Mouse (Mus musculus) C2C12 (cell line): Measurements from ENCODE around the gene Olfr145. TPM values are rescaled to one million over a fixed set of nuclear protein-coding genes. Genes with fewer than 3 reads are reported as not detected.

Experiments used
- H3K27me3 ChIP-seq: one replicate; pipeline ENCODE4 v1.6.1; 2011; ENCODE audit not compliant: control insufficient read depth, insufficient read depth, insufficient read length
- H3K36me3 ChIP-seq: one replicate; pipeline ENCODE4 v1.6.1; 2011; ENCODE audit not compliant: control insufficient read depth, insufficient read depth
- H3K4me3 ChIP-seq: one replicate; pipeline ENCODE4 v1.5.1; 2011; ENCODE audit warnings: mild to moderate bottlenecking, control low read depth; ENCODE audit not compliant: poor library complexity, insufficient read depth, severe bottlenecking
- H3K79me2 ChIP-seq: one replicate; pipeline ENCODE4 v1.6.1; 2011; ENCODE audit not compliant: control insufficient read depth, insufficient read depth
- H3K79me3 ChIP-seq: one replicate; pipeline ENCODE4 v1.6.1; 2011; ENCODE audit warnings: low read depth, control low read depth
- H3ac ChIP-seq: one replicate; pipeline ENCODE3; 2011; ENCODE audit warnings: low read depth; ENCODE audit not compliant: control insufficient read depth, insufficient read length
- CEBPB ChIP-seq: IDR thresholded peaks from one replicate; pipeline ENCODE4 v1.6.1; 2011; ENCODE audit warnings: low read depth, mild to moderate bottlenecking, control low read depth, moderate library complexity
- CTCF ChIP-seq: IDR thresholded peaks from one replicate; pipeline ENCODE4 v1.5.1; 2011; ENCODE audit not compliant: control insufficient read depth, insufficient read depth, insufficient read length
- FOSL1 ChIP-seq: IDR thresholded peaks from one replicate; pipeline ENCODE4 v1.8.0; 2011; ENCODE audit warnings: mild to moderate bottlenecking, low read length; ENCODE audit not compliant: poor library complexity, insufficient read depth, severe bottlenecking
- MAX ChIP-seq: IDR thresholded peaks from one replicate; pipeline ENCODE4 v1.6.1; 2011; ENCODE audit warnings: mild to moderate bottlenecking, control low read depth
- MYOD1 ChIP-seq: IDR thresholded peaks from one replicate; pipeline ENCODE4 v1.6.1; 2011; ENCODE audit warnings: low read depth; ENCODE audit not compliant: control insufficient read depth, insufficient read length
- MYOG ChIP-seq: IDR thresholded peaks from one replicate; pipeline ENCODE4 v1.6.1; 2011; ENCODE audit not compliant: control insufficient read depth, insufficient read length; ENCODE audit errors: extremely low read depth
- USF1 ChIP-seq: IDR thresholded peaks from one replicate; pipeline ENCODE4 v1.6.1; 2011; ENCODE audit warnings: low read depth, mild to moderate bottlenecking, control low read depth, moderate library complexity
- polyA plus RNA-seq: library from polyadenylated mRNA; unstranded; fragments of >200 nt; fragmentation: generic; extraction: Trizol; gene quantifications from one replicate; pipeline ENCODE4 v1.2.1, GENCODE M21; 2012; ENCODE audit warnings: missing spikeins

Olfr145 gene
- polyA plus RNA-seq, 1 experiment, result not detected

DNA sequence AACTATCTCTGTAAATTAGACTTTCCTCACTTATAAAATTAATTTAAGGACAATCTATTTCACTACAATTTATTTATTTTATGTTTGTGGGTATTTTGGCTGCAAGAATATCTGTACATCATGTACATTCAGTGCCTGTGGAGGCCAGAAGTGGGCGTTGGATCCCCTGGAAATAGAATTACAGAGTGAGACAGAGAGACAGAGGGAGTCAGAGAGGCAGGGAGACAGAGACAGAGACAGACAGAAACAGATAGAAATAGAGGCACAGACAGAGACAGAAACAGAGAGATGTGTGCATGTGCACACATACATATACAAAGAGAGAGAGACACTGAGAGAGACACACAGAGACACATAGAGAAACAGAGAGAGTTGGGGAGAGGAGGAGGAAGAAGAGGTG, 25.0 kb upstream of the Olfr145 start:
- no peaks in the 10 kb centered on the region for H3K79me2 ChIP-seq
- no peak overlapping the region for H3K4me3 ChIP-seq
- H3K27me3 ChIP-seq, result no peaks in the 10 kb centered on the region
- no peak for TF ChIP-seq MYOG
- TF ChIP-seq FOSL1, result no peak
- TF ChIP-seq MYOD1, result no peak
- TF ChIP-seq CTCF, result no peak
- TF ChIP-seq USF1, result no peak
- no peak for TF ChIP-seq MAX
- no peak for TF ChIP-seq CEBPB
- H3ac ChIP-seq, result no peak overlapping the region
- no peaks in the 10 kb centered on the region for H3K36me3 ChIP-seq
- no peaks in the 10 kb centered on the region for H3K79me3 ChIP-seq

DNA sequence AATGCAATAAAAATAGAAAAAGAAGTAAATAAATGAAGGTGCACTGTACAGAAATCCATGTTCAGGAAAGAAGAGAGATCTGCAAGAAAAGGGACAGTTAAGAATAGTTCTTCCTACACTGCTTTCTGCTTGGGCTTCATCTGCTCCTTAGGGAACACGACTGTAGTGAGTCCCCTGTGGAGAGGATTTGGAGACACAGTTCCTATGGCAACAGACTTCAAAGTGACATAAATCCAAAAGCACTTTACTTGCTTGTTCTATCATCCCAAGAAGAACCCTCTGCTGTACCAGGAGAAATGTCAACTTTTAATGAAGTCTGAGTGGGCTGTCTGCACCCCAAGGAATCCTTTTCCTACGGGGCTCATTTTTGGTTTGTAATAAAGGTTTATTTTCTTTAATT, 5.6 kb upstream of the Olfr145 start:
- H3K4me3 ChIP-seq, result no peak overlapping the region
- no peaks in the 10 kb centered on the region for H3K79me2 ChIP-seq
- no peaks in the 10 kb centered on the region for H3K27me3 ChIP-seq
- H3ac ChIP-seq, result no peak overlapping the region
- no peaks in the 10 kb centered on the region for H3K79me3 ChIP-seq
- no peaks in the 10 kb centered on the region for H3K36me3 ChIP-seq
- no peak for TF ChIP-seq FOSL1
- TF ChIP-seq MYOG, result no peak
- TF ChIP-seq MYOD1, result no peak
- TF ChIP-seq MAX, result no peak
- TF ChIP-seq CEBPB, result no peak
- TF ChIP-seq USF1, result no peak
- no peak for TF ChIP-seq CTCF

DNA sequence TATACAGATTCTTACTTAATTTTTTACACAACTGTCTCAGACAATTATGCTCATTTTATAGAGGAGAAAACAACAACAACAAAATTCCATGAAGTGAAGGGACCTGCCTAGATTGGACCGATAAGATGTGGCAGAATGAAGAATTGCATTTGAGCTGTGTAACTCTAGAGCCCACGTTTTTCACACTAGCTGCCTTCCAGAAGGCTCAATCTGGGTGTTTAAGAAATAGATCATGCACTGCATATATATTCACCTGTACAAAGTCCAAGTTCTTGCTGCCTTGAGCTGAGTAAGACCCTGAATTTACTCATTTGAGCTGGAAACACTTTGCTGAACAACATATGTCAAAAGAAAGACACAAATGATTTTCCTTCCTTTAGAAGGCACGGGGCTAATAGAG, 9.0 kb downstream of the Olfr145 start:
- Histone ChIP-seq H3K36me3 (no peaks in the 10 kb centered on the region), H3ac (no peak overlapping the region), H3K27me3 (no peaks in the 10 kb centered on the region), H3K79me2 (no peaks in the 10 kb centered on the region), H3K79me3 (no peaks in the 10 kb centered on the region), H3K4me3 (no peak overlapping the region)
- no peak for TF ChIP-seq MAX
- no peak for TF ChIP-seq CEBPB
- no peak for TF ChIP-seq CTCF
- no peak for TF ChIP-seq USF1
- no peak for TF ChIP-seq MYOD1
- TF ChIP-seq FOSL1, result no peak
- no peak for TF ChIP-seq MYOG

DNA sequence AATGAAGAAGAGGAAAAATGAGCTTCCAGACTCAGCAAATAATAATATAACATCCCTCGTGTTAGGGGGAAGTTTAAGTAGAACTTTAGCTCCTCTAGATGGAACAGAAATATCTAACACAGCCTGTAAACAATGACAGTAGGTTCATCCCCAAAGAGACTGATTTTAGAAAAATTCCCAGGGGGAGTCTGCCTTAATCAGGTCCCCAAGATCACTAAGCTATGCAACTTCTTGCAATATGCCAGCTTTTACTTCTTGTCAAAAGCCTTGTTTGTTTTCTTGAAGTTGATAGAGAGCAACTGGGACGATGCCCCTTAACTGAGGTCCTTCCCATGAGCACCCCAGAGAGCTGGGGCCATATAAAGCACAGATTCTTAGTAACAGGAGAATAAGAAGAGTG, 21.0 kb downstream of the Olfr145 start, which contains the start of gene Olfr878:
Gene Olfr878, plus strand, starts transcription at position 301 of the 400 bp plus-strand sequence.
- H3K27me3 ChIP-seq, result no peaks in the 10 kb centered on the region
- H3K79me2 ChIP-seq, result no peaks in the 10 kb centered on the region
- H3K79me3 ChIP-seq, result no peaks in the 10 kb centered on the region
- no peak for TF ChIP-seq MYOD1
- TF ChIP-seq CTCF, result no peak
- TF ChIP-seq MAX, result no peak
- no peak for TF ChIP-seq USF1
- no peak for TF ChIP-seq CEBPB
- TF ChIP-seq MYOG, result no peak
- no peak for TF ChIP-seq FOSL1
- no peaks in the 10 kb centered on the region for H3K36me3 ChIP-seq
- no peak within 1 kb of the TSS for H3K4me3 ChIP-seq
- H3ac ChIP-seq, result no peak within 1 kb of the TSS

DNA sequence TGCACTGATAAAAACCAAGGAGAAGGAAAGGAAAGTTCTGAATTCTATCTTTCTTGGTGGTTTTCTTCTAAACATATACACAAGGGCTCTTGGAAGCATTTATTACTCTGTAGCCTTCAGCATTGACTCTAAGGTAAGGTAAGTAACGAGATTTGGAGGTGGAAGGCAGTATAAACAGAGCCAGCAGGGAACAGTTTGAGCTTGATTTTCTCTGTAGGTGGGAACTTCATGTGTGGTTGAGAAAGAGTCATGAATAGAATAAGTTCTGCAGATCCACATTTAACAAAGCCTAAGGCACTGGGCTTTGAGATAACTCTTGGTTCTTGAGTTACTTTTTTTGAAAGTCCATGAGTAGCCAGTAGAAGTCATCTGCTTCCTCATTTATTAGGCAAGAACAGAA, 21.5 kb downstream of the Olfr145 start:
- no peaks in the 10 kb centered on the region for H3K79me3 ChIP-seq
- no peaks in the 10 kb centered on the region for H3K27me3 ChIP-seq
- H3ac ChIP-seq, result no peak overlapping the region
- TF ChIP-seq MYOD1 (no peak), MAX (no peak), FOSL1 (no peak), CEBPB (no peak), MYOG (no peak), USF1 (no peak), CTCF (no peak)
- H3K36me3 ChIP-seq, result no peaks in the 10 kb centered on the region
- no peaks in the 10 kb centered on the region for H3K79me2 ChIP-seq
- no peak overlapping the region for H3K4me3 ChIP-seq

DNA sequence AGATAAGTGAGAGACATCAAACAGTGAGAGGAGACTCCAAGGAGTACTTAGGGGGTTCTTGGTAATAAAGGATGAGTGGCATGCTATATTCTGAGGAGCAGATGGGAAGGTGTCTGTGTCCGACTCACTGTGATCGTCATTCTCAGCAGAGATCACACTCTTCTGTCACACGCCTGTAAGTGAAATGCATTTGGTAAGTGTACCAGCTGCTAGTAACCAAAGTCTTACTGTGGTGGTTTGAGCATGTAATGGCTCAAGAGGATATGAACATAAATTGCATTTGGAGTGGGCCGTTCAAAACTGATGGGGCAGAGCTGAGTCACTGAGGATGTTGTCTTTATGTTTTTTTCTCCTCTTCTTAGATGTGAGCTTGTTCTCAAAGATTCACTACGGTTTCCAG, 27.7 kb downstream of the Olfr145 start:
- Histone ChIP-seq H3K79me3 (no peaks in the 10 kb centered on the region), H3K79me2 (no peaks in the 10 kb centered on the region), H3ac (no peak overlapping the region), H3K4me3 (no peak overlapping the region), H3K36me3 (no peaks in the 10 kb centered on the region), H3K27me3 (no peaks in the 10 kb centered on the region)
- TF ChIP-seq USF1, result no peak
- TF ChIP-seq MYOD1, result no peak
- no peak for TF ChIP-seq MYOG
- no peak for TF ChIP-seq CTCF
- no peak for TF ChIP-seq MAX
- no peak for TF ChIP-seq CEBPB
- TF ChIP-seq FOSL1, result no peak

DNA sequence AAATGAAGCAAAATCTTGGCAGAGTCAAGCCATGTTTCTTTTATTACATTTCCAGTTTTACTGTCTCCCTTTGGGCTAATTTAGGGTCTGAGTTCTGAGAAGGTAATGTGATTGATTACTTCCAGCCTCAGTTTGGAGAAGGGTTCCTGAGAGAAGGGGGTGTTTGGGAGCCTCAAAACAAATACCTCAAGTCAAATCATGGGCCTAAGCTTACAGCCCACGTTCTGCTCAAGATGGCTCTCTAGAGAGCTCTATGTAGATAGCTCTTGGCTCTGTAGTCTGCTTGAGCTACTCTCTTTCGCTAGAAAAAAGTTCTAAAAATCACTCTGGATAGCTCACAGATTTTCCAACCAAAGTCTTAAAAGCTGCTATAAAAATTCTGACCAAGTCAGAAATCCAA, 28.9 kb downstream of the Olfr145 start:
- no peak for TF ChIP-seq MYOD1
- no peak for TF ChIP-seq MYOG
- no peak for TF ChIP-seq CTCF
- TF ChIP-seq CEBPB, result no peak
- no peak for TF ChIP-seq USF1
- TF ChIP-seq MAX, result no peak
- TF ChIP-seq FOSL1, result no peak
- Histone ChIP-seq H3K79me2 (no peaks in the 10 kb centered on the region), H3K79me3 (no peaks in the 10 kb centered on the region), H3K4me3 (no peak overlapping the region), H3ac (no peak overlapping the region), H3K27me3 (no peaks in the 10 kb centered on the region), H3K36me3 (no peaks in the 10 kb centered on the region)
